Mouse (Mus musculus) hindlimb bud, embryonic 11.5 days (tissue): ENCODE results near the gene Smim1.

Experiments
- DNase-seq: peaks from one replicate; pipeline ENCODE4 v3.0.0-alpha.2; 2012; ENCODE audit warnings: low read depth, low spot score; ENCODE audit errors: extremely low spot score

Gene Smim1

DNA sequence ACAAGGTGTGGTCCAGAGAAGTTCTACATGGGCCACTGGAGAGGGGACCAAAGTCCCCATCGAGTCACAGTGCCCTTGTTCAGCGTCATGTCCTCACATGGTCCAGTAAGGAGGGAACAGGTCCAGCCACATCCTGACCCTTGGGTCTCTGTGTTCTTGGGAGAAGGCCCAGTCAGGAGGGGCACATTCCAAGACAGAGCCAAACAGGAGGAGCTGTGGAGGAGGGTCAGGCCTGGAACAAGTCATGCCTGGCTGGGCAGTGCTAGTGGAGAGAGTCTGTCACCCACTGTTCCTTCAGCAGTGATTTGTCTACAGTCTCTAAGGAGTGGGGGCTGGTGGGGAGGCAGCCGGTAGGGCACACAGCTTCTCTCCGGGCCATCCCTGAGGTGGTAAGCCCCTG, 3.6 kb downstream of the Smim1 start:
- DNase-seq, result no peak

DNA sequence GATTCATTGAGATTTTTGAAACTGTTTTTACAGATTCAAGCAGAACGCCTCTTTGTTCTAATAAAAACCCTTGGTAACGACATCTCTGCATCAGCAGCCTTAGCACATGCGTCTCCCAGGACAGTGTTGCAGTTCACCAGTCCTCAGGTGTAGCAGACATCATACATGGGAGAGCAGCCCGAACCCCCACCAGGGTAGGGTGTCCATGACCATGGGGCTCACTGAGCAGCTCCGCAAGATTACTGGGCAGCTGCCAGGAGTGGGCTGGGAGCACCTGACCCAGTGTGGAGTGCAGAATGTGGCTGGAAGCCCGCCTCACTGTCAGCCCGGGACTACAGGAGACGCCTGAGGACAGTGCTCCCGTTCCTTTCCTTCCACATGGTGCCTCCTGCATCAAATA, 4.6 kb downstream of the Smim1 start:
- no peak for DNase-seq

DNA sequence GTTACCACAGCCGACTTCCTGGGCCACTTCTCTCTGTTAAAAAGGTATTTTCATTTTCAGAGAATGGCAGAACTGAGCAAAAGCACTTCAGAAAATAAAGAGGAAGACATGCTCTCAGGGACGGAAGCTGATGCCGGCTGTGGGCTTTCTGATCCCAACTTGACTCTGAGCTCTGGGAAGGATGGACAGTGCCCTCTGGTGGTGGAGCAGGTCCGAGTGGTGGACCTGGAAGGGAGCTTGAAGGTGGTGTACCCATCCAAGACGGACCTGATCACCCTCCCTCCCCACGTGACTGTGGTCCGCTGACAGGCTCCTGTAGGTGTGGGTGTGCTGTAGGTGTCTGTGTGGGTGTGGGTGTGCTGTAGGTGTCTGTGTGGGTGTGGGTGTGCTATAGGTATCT, 6.5 kb downstream of the Smim1 start:
- no peak for DNase-seq

DNA sequence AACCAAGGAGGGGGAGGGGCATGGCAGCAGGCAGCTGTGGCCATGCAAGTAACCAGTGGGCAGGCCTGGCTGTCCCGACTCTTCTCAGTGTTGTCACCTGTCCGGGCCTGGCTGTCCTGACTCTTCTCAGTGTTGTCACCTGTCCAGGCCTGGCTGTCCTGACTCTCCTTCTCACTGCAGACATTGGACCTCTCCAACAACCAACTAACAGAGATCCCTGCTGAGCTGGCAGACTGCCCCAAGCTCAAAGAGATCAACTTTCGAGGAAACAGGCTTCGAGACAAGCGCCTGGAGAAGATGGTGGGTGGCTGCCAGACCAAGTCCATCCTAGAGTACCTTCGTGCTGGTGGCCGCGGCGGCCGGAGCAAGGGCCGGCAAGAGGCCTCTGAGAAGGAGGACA, 10.6 kb downstream of the Smim1 start:
- no peak for DNase-seq

DNA sequence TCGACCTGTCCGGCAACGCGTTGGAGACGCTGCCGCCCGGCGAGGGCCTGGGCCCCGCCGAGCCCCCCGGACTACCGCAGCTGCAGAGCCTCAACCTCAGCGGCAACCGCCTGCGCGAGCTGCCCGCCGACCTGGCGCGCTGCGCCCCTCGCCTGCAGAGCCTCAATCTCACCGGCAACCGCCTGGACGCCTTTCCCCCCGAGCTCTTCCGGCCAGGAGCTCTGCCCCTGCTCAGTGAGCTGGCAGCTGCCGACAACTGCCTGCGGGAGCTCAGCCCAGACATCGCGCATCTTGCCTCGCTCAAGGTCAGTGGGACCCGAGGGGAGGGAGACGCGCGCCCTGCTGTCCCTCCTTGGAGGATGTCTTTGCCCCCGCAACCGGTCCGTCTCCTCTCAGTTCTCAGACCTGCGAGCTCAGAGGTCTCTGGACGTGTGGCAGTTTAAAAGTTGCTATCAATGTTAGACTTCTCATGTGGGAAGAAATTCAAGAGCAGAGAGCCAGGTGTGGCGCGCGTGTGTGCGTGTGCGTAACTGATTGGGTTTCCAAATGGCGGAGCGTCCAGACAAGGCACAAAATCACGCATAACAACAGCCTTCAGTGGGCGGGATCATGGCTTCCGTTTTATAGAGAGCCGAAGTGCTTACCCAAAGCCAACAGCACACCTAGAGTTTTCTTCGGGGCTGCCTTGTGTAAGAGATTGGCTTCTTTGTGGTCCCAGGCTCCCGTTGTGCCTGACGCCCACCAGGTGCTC, 13.7 kb downstream of the Smim1 start:
- DNase-seq, result no peak

DNA sequence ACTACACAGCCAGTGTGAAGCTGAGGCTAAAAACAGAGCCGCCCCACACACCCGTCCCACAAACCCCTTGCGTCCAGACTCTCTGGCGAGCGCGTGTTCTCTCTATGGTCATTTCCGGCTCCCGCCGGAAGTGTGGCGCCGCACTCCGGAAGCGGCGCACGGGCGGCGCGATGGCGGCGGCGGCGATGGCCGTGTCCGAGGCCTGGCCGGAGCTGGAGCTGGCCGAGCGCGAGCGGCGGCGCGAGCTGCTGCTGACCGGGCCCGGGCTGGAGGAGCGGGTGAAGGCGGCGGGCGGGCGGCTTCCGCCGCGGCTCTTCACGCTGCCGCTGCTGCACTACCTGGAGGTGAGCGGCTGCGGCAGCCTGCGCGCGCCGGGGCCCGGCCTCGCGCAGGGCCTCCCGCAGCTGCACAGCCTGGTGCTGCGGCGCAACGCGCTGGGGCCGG, 14.4 kb downstream of the Smim1 start, which contains the start of gene Lrrc47:
Gene Lrrc47, plus strand, starts transcription at position 86 of the 444 bp plus-strand sequence.
- DNase-seq, result peak; percentile 53

DNA sequence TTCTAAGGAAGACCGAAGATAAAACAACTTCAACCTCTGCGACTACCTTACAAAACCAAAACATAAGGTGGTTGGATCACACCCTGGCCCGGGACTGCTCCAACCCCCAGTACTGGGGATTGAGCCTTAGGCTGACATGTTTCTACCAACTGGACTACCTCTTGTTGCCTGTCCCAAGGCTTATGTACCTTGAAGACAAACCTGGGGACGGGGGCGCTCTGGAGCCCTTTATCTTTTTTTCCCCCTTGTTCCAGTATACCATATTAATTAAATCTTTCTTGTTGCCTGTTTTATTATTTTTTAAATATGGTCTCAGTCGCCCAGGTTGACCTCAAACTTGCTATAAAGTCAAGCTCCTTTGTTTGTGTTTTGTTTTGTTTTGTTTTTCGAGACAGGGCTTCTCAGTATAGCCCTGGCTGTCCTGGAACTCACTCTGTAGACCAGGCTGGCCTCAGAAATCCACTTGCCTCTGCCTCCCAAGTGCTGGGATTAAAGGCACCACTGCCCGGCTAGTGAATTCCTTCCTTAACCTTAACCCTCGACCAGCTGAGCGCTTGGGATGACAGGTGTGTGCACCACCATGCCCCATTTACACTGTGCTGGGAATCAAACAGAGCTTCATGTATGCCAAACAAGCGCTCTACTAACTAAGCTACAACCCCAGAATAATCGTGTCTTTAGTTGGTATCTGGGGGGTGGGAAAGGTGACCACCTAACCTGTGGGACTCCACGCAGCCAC, 15.0 kb downstream of the Smim1 start:
- DNase-seq, result peak; percentile 24

DNA sequence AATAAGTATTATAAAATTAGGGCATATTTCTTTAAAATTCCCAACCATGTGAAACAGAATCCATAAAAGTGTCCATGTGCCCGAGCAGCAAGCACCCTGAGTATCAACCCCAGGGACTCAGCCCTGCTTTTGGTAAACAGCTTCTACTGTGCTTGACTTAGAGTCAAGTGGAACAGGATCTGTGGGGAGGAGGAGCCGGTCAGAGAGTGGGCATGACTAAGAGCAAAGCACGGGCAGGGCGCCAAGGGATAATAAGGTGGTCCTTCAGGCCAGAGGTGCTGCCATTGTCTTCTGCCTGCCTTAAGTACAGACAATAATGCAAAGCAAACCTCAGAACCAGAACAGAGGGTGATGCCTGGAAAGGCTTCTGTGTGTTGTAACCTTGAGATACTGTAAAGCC, 18.3 kb downstream of the Smim1 start:
- DNase-seq, result no peak

DNA sequence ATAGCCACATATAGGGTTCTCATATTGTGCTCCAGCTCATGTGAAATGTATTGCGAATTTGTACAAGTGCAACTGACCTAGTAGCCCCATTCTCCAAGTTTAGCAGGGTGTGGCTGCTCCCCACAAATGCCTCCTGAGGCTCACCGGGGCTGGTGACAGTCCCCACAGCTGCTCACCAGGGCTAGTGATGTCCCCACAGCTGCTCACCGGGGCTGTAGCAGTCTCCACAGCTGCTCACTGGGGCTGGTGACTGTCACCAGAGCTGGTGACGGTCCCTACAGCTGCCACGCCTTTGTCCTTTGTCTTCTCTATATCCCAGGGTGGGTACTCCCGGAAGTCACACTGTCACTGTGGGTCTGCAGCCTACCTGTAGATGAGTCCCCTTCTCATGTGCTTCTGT, 19.8 kb downstream of the Smim1 start:
- DNase-seq, result no peak

DNA sequence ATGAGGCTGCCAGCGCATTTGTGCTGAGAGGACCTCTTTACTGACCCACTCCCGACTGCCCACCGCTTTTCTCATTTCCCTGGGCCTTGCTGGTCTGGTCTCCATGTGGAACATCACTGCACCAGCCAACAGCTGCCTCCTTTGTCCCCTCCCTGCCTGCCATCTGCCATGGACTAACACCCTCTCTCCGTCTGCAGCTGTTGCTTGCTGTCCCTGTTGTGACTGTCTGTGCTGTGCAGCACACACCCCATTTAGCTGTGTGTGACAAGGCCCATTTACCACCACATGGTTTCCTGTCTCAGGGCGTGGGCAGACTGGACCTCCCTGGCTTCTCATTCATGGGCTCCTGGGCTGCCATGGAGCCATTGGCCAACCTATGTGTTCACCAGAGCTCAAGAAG, 20.5 kb downstream of the Smim1 start:
- DNase-seq, result no peak

DNA sequence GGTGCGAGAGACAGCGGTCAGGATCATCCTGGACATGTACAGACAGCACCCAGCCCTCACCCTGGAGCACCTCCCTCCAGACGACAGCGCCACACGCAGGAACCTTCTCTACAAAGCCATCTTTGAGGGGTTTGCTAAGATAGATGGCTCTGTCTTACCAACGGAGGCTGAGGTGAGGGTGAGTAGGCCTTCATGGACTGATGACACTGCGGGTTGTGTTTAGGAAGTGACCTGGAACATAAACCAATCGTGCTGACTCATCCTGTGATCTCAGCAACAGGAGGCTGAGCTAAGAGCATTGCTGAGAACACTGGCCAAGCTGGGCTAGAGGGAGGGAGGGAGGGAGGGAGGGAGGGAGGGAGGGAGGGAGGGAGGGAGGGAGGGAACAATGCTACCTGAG, 32.5 kb downstream of the Smim1 start:
- DNase-seq, result no peak

DNA sequence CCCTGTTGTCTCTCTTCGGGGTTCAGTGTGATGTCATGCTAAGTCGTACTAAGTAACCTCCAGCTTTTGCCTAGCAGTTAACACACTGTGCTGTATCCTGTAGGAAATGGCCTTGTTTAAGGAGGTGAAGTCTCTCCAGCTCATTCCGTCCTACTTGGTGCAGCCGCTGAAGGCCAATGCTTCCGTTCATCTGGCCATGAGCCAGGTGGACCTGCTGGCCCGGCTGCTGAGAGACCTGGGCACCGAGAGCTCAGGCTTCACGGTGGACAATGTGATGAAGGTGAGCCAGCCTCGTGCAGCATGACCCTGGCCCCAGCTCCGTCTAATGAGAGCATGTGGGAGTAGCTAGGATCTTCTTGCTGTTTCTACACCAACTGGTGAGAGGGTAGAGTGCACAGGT, 33.3 kb downstream of the Smim1 start:
- no peak for DNase-seq

DNA sequence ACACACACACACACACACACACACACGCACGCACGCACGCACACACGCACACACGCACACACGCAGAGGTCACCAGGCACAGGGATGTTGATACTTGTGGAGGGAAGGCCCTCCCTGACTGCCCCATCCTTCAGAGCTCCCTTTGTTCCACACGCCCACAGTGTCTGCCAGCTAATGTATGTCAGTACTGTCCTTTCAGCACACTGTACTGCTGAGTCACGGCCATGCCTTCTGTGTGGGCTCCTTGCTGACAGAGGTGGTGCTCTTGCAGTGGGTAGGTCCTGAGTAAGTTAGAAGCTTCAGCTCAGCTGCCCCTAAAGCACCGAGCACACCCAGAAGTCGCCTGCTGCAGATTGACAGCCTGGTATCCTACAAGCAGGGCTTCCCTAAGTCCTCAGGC, 45.6 kb downstream of the Smim1 start:
- no peak for DNase-seq

DNA sequence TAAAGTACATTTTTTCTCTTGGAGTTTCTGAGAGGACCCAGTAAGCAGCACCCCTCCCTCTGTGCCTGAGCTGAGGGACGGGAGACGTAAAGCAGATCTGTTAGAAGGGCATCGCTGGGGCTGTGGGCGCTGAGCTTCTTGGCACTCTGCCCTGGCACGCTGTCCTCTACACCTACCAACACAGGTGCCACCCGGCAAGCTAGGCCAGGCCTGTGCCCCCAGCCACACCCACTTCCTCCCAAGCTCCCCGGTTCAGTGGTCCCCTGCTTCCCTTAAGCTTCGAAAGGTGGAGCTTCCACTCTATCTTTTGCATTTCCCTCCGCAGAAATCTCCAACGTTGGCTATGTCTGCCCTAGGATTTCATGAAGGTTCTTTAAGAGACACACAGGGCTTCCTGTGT, 46.8 kb downstream of the Smim1 start:
- DNase-seq, result no peak

DNA sequence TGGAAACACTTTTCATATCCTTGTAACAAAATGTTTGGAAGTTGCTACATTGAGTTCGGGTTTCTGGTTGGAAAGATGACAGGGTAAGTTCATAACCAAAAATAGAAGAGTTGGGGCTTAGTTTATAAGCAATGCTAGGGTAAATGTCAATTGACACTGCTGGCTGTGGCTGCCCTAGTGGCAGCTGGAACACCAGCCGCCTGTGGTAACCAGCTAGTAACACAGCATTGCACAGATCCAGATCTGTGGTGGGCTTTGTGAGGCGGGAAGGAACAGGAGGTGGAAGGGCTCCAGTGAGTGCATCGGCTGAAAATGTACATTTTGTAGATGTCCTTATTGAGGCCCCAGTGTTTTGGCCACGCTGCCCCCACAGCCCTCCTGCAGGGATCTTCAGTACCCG, 50.3 kb downstream of the Smim1 start:
- no peak for DNase-seq

DNA sequence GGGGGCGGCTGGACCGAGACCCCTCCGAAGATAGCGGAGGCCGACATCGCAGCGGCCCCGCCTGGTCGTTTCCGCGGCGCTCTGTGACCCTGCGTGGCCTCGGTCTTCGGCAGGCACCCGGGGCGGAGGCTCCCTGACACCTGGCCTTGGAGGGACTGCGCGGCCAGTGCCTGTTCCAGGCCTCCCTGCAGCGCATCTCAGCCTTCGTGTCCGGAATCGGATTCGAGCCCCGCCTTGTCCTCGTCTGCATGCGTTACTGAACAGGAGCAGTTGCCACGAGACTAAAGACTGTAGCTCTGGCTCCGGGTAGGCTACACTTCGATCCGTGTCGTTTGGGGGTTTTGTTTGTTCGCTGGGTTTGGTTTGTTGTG, 50.8 kb downstream of the Smim1 start:
- no peak for DNase-seq

DNA sequence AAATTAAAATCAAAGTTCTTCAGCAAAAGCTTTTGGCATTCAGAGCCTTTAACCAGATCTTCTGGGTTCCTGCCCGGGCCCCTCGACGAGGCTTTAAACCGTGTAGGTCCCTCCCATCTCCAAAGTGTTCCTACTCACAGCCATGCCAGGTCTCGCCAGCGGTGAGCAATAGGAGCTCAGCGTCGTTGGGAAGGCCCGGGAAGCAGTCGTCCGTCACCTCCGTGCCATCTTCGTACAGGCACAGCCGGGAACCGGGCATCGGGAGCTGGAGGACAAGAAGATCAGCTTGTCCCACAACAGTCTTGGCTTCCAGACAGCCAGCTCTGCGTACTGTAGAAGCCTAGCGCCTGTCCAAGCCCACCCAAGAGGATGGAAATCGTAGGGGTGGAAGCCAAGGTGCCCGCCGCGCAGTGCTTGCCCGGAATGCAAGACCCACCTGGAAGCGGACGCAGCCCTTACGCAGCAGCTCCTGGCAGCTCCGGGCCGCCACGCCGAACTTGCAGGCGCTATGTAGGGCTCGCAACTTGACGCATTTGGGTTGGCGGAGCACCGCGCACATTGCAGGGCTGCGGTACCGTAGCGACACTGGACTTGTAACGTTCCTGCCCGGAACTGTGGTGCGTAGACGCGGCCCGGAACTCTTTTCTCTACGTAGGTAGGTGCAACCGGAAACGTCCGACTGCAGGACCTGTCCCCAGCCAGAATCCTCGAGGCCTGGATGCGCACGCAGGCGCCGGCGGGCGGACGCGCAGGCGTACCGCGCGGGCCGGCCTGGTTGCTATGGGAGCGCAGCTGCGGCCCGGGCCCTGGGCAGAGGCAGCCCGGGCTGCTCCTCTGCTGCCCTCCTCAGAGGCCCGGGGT, 51.4 kb downstream of the Smim1 start, which contains the start of the genes Dffb and Cep104:
Gene Dffb, minus strand, starts transcription at position 696 of the 861 bp plus-strand sequence.
Gene Cep104, plus strand, starts transcription at position 764 of the 861 bp plus-strand sequence.
- DNase-seq, result peak; percentile 79
